Mouse (Mus musculus): ENCODE results near the gene Ccdc172.
A peak's percentile ranks its signal among the peaks of the same experiment; 100 is the strongest.

Ccdc172 gene

GRCm38 (mm10) chr19:58572429-58573071 is 60.8 kb downstream of the Ccdc172 start:
- no peak for DNase-seq (ENCODE audit: low spot score)

GRCm38 (mm10) chr19:58573072-58573438 is 61.3 kb downstream of the Ccdc172 start:
- DNase-seq (ENCODE audit: low spot score), result no peak

GRCm38 (mm10) chr19:58582018-58582417 is 70.2 kb downstream of the Ccdc172 start:
- DNase-seq (ENCODE audit: low spot score), result no peak

GRCm38 (mm10) chr19:58582956-58583355 is 71.2 kb downstream of the Ccdc172 start:
- no peak for DNase-seq (ENCODE audit: low spot score)

- no peak for DNase-seq (ENCODE audit: low spot score)
Observed at GRCm38 (mm10) chr19:58586046-58586445, 74.3 kb downstream of the Ccdc172 start.

- peak; percentile 35 for DNase-seq (ENCODE audit: low spot score)
Observed at GRCm38 (mm10) chr19:58590251-58590936, 78.6 kb downstream of the Ccdc172 start.

- no peak for DNase-seq (ENCODE audit: low spot score)
Observed at GRCm38 (mm10) chr19:58600381-58600780, 88.6 kb downstream of the Ccdc172 start.

Data from left cerebral cortex, adult 11 months (tissue).